Comparison of ENCODE assay signal across 19 mouse cellular contexts in genomic region chr1:127508921-127509320, GRCm38 (mm10).
DNase-seq lines count a peak whose midpoint lies in the region; ATAC-seq lines count a peak whose summit lies in the region.
"Had no signal": no experiment of that assay in that cellular context is flagged by ENCODE, and none has a peak within 500 bp of the region (broad histone marks: within the 10 kb centered on the region; RNA-seq: fewer than 3 reads in every experiment).

No protein-coding gene starts in this region.

- 0 out of 2 replicates have a peak, but pooled peaks have one; percentile 15 for ATAC-seq in forebrain, embryonic 12.5 days (ENCODE audit: low FRiP score)
- 0 out of 2 replicates have a peak, but pooled peaks have one; percentile 23 for ATAC-seq in midbrain, embryonic 16.5 days
- ATAC-seq: intestine, embryonic 16.5 days had no signal

- peaks cover 11% of the 10 kb centered on the region for H3K4me1 ChIP-seq in forebrain, embryonic 12.5 days
- H3K4me1 ChIP-seq in forebrain, embryonic 10.5 days = peaks cover 5% of the 10 kb centered on the region; the same call in 1 of the 2 replicates
- peaks cover 21% of the 10 kb centered on the region for H3K4me1 ChIP-seq in midbrain, embryonic 16.5 days (ENCODE audit: control insufficient read depth, insufficient read depth, low read length)
- H3K4me1 ChIP-seq: limb, embryonic 15.5 days had no signal

- no peak overlapping the region for H3K9ac ChIP-seq in forebrain, embryonic 12.5 days
- H3K9ac ChIP-seq in midbrain, embryonic 16.5 days (ENCODE audit: low read depth, low read length) = no peak overlapping the region
- H3K9ac ChIP-seq: forebrain, postnatal 0 days; limb, embryonic 15.5 days had no signal

- no peak overlapping the region for H3K4me2 ChIP-seq in forebrain, embryonic 12.5 days
- H3K4me2 ChIP-seq in midbrain, embryonic 16.5 days (ENCODE audit: low read length) = no peak overlapping the region
- H3K4me2 ChIP-seq: limb, embryonic 15.5 days had no signal

- DNase-seq in forebrain, embryonic 10.5 days (ENCODE audit: extremely low spot score, low spot score) = no peak
- DNase-seq in cerebellum, adult 11-12 months = peak; percentile 81
- peak; percentile 65 to 72 for DNase-seq in cerebellum, postnatal 36 days
- DNase-seq in layer of hippocampus, adult 18-20 months (ENCODE audit: low spot score in 2 of 2) = no peak
- no peak for DNase-seq in heart, postnatal 14 days
- DNase-seq in frontal cortex, postnatal 25 days (ENCODE audit: low spot score in 2 of 2) = no peak
- DNase-seq: adrenal gland, postnatal 36 days; forebrain, postnatal 0 days; heart, postnatal 10 days; kidney, postnatal 10 days; layer of hippocampus, adult 9-11 months; lung, adult 18-20 months; lung, postnatal 4 days; thymus, postnatal 25 days had no signal

- no peaks in the 10 kb centered on the region for H3K36me3 ChIP-seq in forebrain, embryonic 12.5 days (replicated peaks)
- H3K36me3 ChIP-seq in forebrain, embryonic 10.5 days (replicated peaks) = no peaks in the 10 kb centered on the region
- no peaks in the 10 kb centered on the region for H3K36me3 ChIP-seq in midbrain, embryonic 16.5 days (ENCODE audit: control insufficient read depth, insufficient read depth, low read length)
- H3K36me3 ChIP-seq: limb, embryonic 15.5 days had no signal

- intact Hi-C loops in heart, postnatal 14 days (cut with DNase I) = no loop called here

- H3K4me3 ChIP-seq in forebrain, embryonic 12.5 days (replicated peaks) = no peak overlapping the region
- H3K4me3 ChIP-seq in forebrain, embryonic 10.5 days = no peak overlapping the region
- no peak overlapping the region for H3K4me3 ChIP-seq in midbrain, embryonic 16.5 days (ENCODE audit: low read depth, low read length)
- H3K4me3 ChIP-seq: limb, embryonic 15.5 days had no signal

- H3K27me3 ChIP-seq in forebrain, embryonic 12.5 days = 0 out of 2 replicates have a peak, but pooled peaks cover 4% of the 10 kb centered on the region
- H3K27me3 ChIP-seq in forebrain, embryonic 10.5 days (ENCODE audit: poor library complexity, severe bottlenecking) = no peaks in the 10 kb centered on the region
- no peaks in the 10 kb centered on the region for H3K27me3 ChIP-seq in midbrain, embryonic 16.5 days (ENCODE audit: control insufficient read depth, insufficient read depth, low read depth, low read length)
- H3K27me3 ChIP-seq: limb, embryonic 15.5 days had no signal

- no peaks in the 10 kb centered on the region for H3K9me3 ChIP-seq in forebrain, embryonic 12.5 days
- H3K9me3 ChIP-seq in forebrain, embryonic 10.5 days = no peaks in the 10 kb centered on the region
- H3K9me3 ChIP-seq in midbrain, embryonic 16.5 days (replicated peaks; ENCODE audit: control insufficient read depth, low read length, poor library complexity, severe bottlenecking) = no peaks in the 10 kb centered on the region
- H3K9me3 ChIP-seq: limb, embryonic 15.5 days had no signal

- 78% methylated on average over 8 of the region's 8 CpGs for WGBS in forebrain, embryonic 12.5 days
- WGBS in forebrain, embryonic 10.5 days = 90% methylated on average over 8 of the region's 8 CpGs
- 76% methylated on average over 8 of the region's 8 CpGs for WGBS in midbrain, embryonic 16.5 days

- H3K27ac ChIP-seq in forebrain, embryonic 12.5 days = peak overlapping the region; percentile 61
- H3K27ac ChIP-seq in forebrain, embryonic 10.5 days = no peak overlapping the region
- H3K27ac ChIP-seq in midbrain, embryonic 16.5 days (ENCODE audit: low read length) = peak overlapping the region; percentile 81
- H3K27ac ChIP-seq: limb, embryonic 15.5 days; stomach, postnatal 0 days had no signal

Comparison
In these comparisons a context has a peak if more than half of its experiments do, and no peak if none do; other contexts are left out.
1. DNase-seq: peak in cerebellum, adult 11-12 months (single experiment) and cerebellum, postnatal 36 days (2 of 2); none in forebrain, embryonic 10.5 days (single experiment), layer of hippocampus, adult 18-20 months (0 of 2), heart, postnatal 14 days (0 of 2) and frontal cortex, postnatal 25 days (0 of 2).